Mouse (Mus musculus) granulocyte monocyte progenitor cell, adult 5-6 weeks (primary cell): ENCODE results near the gene Tfe3. TPM values are rescaled to one million over a fixed set of nuclear protein-coding genes. Genes with fewer than 3 reads are reported as not detected.
"Not testable (repeated sequence)": the region's sequence is repeated elsewhere in the genome, so short reads cannot be mapped to it uniquely, and the experiment has no call there.

ENCODE experiments used
- ATAC-seq: replicated peaks from 2 replicates; pipeline ENCODE4 v1.8.0; 2016; ENCODE audit warnings: mild to moderate bottlenecking, moderate TSS enrichment, inconsistent platforms; ENCODE audit not compliant: poor library complexity, severe bottlenecking
- total RNA-seq, 2 experiments: library from RNA; stranded (forward) in 1 of 2; stranded (reverse) in 1 of 2; fragments of 200-712, 200-1000 nt in 1 of 2; fragments of >200 nt in 1 of 2; fragmentation: Nextera tagmentation in 1 of 2; gene quantifications; 2 replicates each; pipeline ENCODE4 v1.2.3; 2014 to 2017

Tfe3 gene
- total RNA-seq, 2 experiments from 2014 or later, result 5.7 to 27.8 TPM

GRCm38 (mm10) chrX:7795016-7795415 is 32.7 kb downstream of the Tfe3 start:
- 0 out of 2 replicates have a peak, but pooled peaks have one; percentile 44 for ATAC-seq

GRCm38 (mm10) chrX:7797327-7797726 is 35.0 kb downstream of the Tfe3 start:
- no peak for ATAC-seq

- ATAC-seq, result not testable (repeated sequence)
These were observed 39.8 kb downstream of the Tfe3 start for GRCm38 (mm10) chrX:7802157-7802556.

GRCm38 (mm10) chrX:7815016-7815415 is 52.7 kb downstream of the Tfe3 start:
- ATAC-seq, result peak; percentile 65; the same call in 1 of the 2 replicates

- ATAC-seq, result 0 out of 2 replicates have a peak, but pooled peaks have one; percentile 37
These were observed 59.8 kb downstream of the Tfe3 start, which contains the start of gene Kcnd1 for GRCm38 (mm10) chrX:7821865-7822779. Gene Kcnd1 (plus strand): TSS chrX:7822289.

Other genes starting within 250 kb of the Tfe3 start
- gene Foxp3, start 188.9 kb upstream of the Tfe3 start, total RNA-seq (2014; fragmentation: Nextera tagmentation), result not detected in 2 replicates
- gene Foxp3, start 188.9 kb upstream of the Tfe3 start, total RNA-seq (2017), result not detected in 2 replicates
- 0.30 and 1.8 TPM in 2 replicates for gene Ppp1r3f, start 188.3 kb upstream of the Tfe3 start, total RNA-seq (2014; fragmentation: Nextera tagmentation)
- 0.26 and 1.6 TPM in 2 replicates for gene Ppp1r3f, start 188.3 kb upstream of the Tfe3 start, total RNA-seq (2017)
- gene Ccdc22, start 157.0 kb upstream of the Tfe3 start, total RNA-seq (2014; fragmentation: Nextera tagmentation), result 37.5 and 38.0 TPM in 2 replicates
- 41.4 and 45.7 TPM in 2 replicates for gene Ccdc22, start 157.0 kb upstream of the Tfe3 start, total RNA-seq (2017)
- 0.53 TPM in 1 of 2 replicates, not detected in the other for gene Cacna1f, start 155.5 kb upstream of the Tfe3 start, total RNA-seq (2014; fragmentation: Nextera tagmentation)
- 0.09 and 0.46 TPM in 2 replicates for gene Cacna1f, start 155.5 kb upstream of the Tfe3 start, total RNA-seq (2017)
- 0.23 and 0.97 TPM in 2 replicates for gene Syp, start 124.1 kb upstream of the Tfe3 start, total RNA-seq (2014; fragmentation: Nextera tagmentation)
- gene Syp, start 124.1 kb upstream of the Tfe3 start, total RNA-seq (2017), result 0.13 TPM in 1 of 2 replicates, not detected in the other
- 8.4 and 12.5 TPM in 2 replicates for gene Prickle3, start 105.3 kb upstream of the Tfe3 start, total RNA-seq (2014; fragmentation: Nextera tagmentation)
- gene Prickle3, start 105.3 kb upstream of the Tfe3 start, total RNA-seq (2017), result 2.6 and 2.7 TPM in 2 replicates
- gene Plp2, start 91.2 kb upstream of the Tfe3 start, total RNA-seq (2014; fragmentation: Nextera tagmentation), result 51.4 and 73.9 TPM in 2 replicates
- 16.0 and 20.9 TPM in 2 replicates for gene Plp2, start 91.2 kb upstream of the Tfe3 start, total RNA-seq (2017)
- not detected in 2 replicates for gene Magix, start 81.3 kb upstream of the Tfe3 start, total RNA-seq (2014; fragmentation: Nextera tagmentation)
- 0.17 TPM in 1 of 2 replicates, not detected in the other for gene Magix, start 81.3 kb upstream of the Tfe3 start, total RNA-seq (2017)
- gene Gpkow, start 65.4 kb upstream of the Tfe3 start, total RNA-seq (2014; fragmentation: Nextera tagmentation), result 18.9 and 21.2 TPM in 2 replicates
- gene Gpkow, start 65.4 kb upstream of the Tfe3 start, total RNA-seq (2017), result 30.4 and 32.7 TPM in 2 replicates
- 24.1 and 31.2 TPM in 2 replicates for gene Wdr45, start 48.2 kb upstream of the Tfe3 start, total RNA-seq (2014; fragmentation: Nextera tagmentation)
- gene Wdr45, start 48.2 kb upstream of the Tfe3 start, total RNA-seq (2017), result 22.5 and 27.6 TPM in 2 replicates
- gene Gm45208, start 40.3 kb upstream of the Tfe3 start, total RNA-seq (2014; fragmentation: Nextera tagmentation), result not detected in 2 replicates
- not detected in 2 replicates for gene Gm45208, start 40.3 kb upstream of the Tfe3 start, total RNA-seq (2017)
- gene Praf2, start 34.1 kb upstream of the Tfe3 start, total RNA-seq (2014; fragmentation: Nextera tagmentation), result 4.3 and 16.1 TPM in 2 replicates
- gene Praf2, start 34.1 kb upstream of the Tfe3 start, total RNA-seq (2017), result 2.8 and 6.2 TPM in 2 replicates
- not detected in 2 replicates for gene Ccdc120, start 11.7 kb upstream of the Tfe3 start, total RNA-seq (2014; fragmentation: Nextera tagmentation)
- 0.04 and 0.21 TPM in 2 replicates for gene Ccdc120, start 11.7 kb upstream of the Tfe3 start, total RNA-seq (2017)
- gene Gripap1, start 27.2 kb downstream of the Tfe3 start, total RNA-seq (2014; fragmentation: Nextera tagmentation), result 43.6 and 52.5 TPM in 2 replicates
- gene Gripap1, start 27.2 kb downstream of the Tfe3 start, total RNA-seq (2017), result 59.7 and 78.0 TPM in 2 replicates
- gene Kcnd1, start 59.7 kb downstream of the Tfe3 start, total RNA-seq (2014; fragmentation: Nextera tagmentation), result 0.32 and 2.5 TPM in 2 replicates
- gene Kcnd1, start 59.7 kb downstream of the Tfe3 start, total RNA-seq (2017), result 0.31 TPM in 1 of 2 replicates, not detected in the other
- gene Otud5, start 78.8 kb downstream of the Tfe3 start, total RNA-seq (2014; fragmentation: Nextera tagmentation), result 44.0 and 47.5 TPM in 2 replicates
- gene Otud5, start 78.8 kb downstream of the Tfe3 start, total RNA-seq (2017), result 56.4 and 57.4 TPM in 2 replicates
- gene Pim2, start 115.7 kb downstream of the Tfe3 start, total RNA-seq (2014; fragmentation: Nextera tagmentation), result 6.3 and 7.1 TPM in 2 replicates
- gene Pim2, start 115.7 kb downstream of the Tfe3 start, total RNA-seq (2017), result 0.78 and 1.5 TPM in 2 replicates
- 18.7 and 35.6 TPM in 2 replicates for gene Slc35a2, start 121.5 kb downstream of the Tfe3 start, total RNA-seq (2014; fragmentation: Nextera tagmentation)
- gene Slc35a2, start 121.5 kb downstream of the Tfe3 start, total RNA-seq (2017), result 14.6 and 19.6 TPM in 2 replicates
- gene Pqbp1, start 136.7 kb downstream of the Tfe3 start, total RNA-seq (2014; fragmentation: Nextera tagmentation), result 53.9 and 80.4 TPM in 2 replicates
- 130 and 144 TPM in 2 replicates for gene Pqbp1, start 136.7 kb downstream of the Tfe3 start, total RNA-seq (2017)
- gene Timm17b, start 136.8 kb downstream of the Tfe3 start, total RNA-seq (2014; fragmentation: Nextera tagmentation), result 80.9 and 119 TPM in 2 replicates
- gene Timm17b, start 136.8 kb downstream of the Tfe3 start, total RNA-seq (2017), result 62.7 and 111 TPM in 2 replicates
- not detected in 2 replicates for gene Gm10491, start 145.3 kb downstream of the Tfe3 start, total RNA-seq (2014; fragmentation: Nextera tagmentation)
- not detected in 2 replicates for gene Gm10491, start 145.3 kb downstream of the Tfe3 start, total RNA-seq (2017)
- not detected in 2 replicates for gene Gm10490, start 147.0 kb downstream of the Tfe3 start, total RNA-seq (2014; fragmentation: Nextera tagmentation)
- not detected in 2 replicates for gene Gm10490, start 147.0 kb downstream of the Tfe3 start, total RNA-seq (2017)
- not detected in 2 replicates for gene Pcsk1n, start 157.3 kb downstream of the Tfe3 start, total RNA-seq (2014; fragmentation: Nextera tagmentation)
- not detected in 2 replicates for gene Pcsk1n, start 157.3 kb downstream of the Tfe3 start, total RNA-seq (2017)
- gene Eras, start 166.0 kb downstream of the Tfe3 start, total RNA-seq (2014; fragmentation: Nextera tagmentation), result not detected in 2 replicates
- not detected in 2 replicates for gene Eras, start 166.0 kb downstream of the Tfe3 start, total RNA-seq (2017)
- 11.5 and 13.5 TPM in 2 replicates for gene Hdac6, start 185.3 kb downstream of the Tfe3 start, total RNA-seq (2014; fragmentation: Nextera tagmentation)
- 7.5 and 8.0 TPM in 2 replicates for gene Hdac6, start 185.3 kb downstream of the Tfe3 start, total RNA-seq (2017)
- 2.2 and 4.5 TPM in 2 replicates for gene Gata1, start 215.5 kb downstream of the Tfe3 start, total RNA-seq (2014; fragmentation: Nextera tagmentation)
- 3.6 and 4.2 TPM in 2 replicates for gene Gata1, start 215.5 kb downstream of the Tfe3 start, total RNA-seq (2017)